Mouse (Mus musculus): Measurements from ENCODE around the gene Vcp. TPM values are rescaled to one million over a fixed set of nuclear protein-coding genes. Genes with fewer than 3 reads are reported as not detected.

Vcp gene
- polyA plus RNA-seq, 1 experiment from 2014 or later: 396 TPM

DNA sequence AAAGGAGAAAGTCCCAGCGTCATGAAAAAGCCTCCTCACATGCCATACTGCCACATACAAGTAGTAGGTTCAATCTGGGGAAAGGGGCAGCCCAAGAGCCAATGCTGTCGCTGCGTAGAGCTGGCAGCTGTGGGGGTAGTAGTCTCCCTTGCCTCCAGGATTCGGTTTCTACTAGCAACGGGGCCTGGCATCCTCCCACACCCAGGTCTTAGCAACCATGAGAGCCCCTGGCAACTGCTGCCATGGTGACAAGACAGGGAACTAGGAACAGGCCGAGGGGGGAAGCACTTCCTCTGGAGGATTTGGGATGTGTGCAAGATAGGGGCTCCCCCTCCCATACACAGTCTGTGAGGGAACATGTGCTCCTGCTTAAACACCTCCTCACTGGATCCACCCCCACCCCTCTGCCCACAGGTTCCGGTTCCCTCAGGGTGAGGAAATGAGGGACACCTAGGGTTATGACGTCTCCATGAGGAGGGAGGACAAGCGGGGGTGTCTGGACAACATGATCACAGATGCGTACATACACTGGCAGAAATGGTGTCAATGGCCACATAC lies 53.5 kb downstream of the Vcp start:
- DNase-seq (ENCODE audit: low spot score): no peak

DNA sequence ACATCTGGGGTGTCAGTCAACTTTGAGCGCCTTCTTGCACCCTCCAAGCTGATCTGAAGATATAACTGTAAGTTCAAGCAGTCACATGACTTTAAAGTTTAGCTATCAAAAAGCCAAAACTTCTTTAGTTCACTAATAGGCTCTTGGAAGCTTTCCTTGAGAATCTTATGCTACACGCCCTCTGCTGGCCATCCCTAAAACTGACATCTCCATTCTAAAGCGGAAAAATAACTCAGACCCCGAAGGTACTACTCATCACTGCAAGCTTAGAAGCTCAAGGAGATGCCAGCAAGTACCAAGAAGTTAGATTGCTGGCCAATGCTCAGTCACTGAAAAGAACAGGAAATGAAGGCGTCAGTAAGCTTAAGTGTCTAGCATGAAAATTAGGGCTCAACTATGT lies 54.4 kb downstream of the Vcp start:
- DNase-seq (ENCODE audit: low spot score): peak; percentile 45

DNA sequence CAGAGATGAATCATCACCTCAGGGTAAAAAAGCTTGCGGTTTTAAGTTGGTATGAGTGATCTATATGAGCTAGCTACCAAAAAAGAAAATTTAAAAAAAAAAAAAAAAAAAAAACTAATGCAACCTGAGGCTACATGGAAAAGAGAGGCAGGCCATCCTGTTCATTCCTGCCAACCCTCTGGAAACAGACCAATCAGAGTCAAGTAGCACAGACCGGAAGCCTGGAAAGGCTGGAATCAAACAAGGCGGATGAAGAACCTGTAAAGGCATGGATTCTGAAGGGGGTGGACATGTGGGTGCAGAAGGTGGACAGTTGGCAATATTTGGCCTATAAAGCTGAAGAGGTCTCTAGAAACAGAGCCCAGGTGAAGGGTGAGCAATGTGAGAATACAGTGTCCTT lies 54.9 kb downstream of the Vcp start:
- DNase-seq (ENCODE audit: low spot score): no peak

DNA sequence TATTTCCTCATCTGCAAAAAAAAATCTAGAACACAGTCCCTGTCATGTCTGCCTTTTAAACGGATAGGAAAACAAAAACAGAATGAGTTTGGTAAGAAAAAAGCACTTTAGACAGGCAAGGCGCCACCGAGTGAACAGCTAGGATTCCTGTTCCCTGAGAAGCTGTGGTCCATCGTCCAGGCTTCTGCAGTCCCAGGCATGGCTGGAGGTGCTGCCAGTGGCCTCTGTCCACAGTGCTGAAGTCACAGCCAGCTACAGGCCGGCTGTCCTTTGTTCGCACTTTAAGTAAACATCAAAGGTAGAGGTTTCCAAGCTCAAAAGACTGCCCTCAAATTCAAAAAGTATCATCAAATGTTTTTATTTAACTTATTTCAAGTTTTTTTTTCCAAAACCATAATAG lies 55.3 kb downstream of the Vcp start:
- DNase-seq (ENCODE audit: low spot score): no peak

DNA sequence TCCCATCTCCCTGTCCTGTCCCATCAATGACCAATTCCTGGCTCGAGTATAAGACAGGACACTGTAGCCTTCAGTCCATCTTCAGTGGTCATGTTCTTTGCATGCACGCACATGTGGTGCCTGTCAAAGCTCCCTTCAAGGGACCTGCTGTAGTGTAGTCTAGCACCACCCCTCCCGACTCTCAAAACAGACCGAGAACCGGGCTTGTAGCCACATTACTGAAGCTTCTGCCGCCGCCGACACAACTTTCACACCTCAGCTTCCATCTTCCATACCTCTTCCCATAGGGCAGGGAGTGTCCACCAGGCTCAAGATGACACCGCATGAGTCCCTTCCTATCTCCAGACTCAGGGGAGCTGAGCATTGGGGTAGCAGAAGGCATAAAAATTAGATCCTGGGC lies 56.1 kb downstream of the Vcp start:
- DNase-seq (ENCODE audit: low spot score): no peak

DNA sequence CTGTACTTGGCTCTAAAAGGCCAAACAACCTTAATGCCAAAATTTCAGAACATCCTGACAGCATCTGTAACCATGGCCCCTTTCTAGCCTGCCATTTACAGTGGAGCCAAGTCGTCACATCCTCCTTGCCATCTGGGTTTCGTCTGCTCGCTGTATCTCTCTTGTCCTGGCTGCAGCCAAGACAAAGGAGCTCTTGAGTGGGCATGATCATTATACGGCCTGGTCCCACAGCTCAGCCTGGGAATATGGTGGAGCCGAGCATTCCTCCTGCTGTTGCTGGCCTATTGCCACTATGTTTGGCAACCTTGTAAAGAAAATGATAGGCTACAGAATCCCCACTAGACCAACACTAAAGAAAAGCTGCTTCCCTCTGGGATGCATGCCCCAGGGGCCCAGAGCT lies 57.0 kb downstream of the Vcp start:
- DNase-seq (ENCODE audit: low spot score): no peak

DNA sequence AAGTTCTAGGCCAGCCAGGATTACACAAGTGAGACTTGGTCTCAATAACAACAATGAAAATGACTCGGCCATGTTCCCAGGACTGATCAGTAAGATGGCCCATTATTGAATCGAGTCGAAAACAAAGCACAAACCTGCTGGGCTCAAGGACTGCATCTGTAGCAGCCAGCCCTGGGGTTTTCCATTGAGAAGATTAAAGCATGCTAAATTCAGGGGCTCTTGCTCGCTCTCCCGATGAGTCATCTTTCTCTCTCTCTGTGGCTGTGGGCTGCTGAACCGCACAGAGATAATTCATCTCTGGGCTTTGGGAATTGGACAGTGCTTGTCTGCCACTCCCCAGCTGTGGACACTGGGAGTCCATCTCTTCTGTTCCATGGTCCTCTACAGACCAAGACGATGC lies 58.9 kb downstream of the Vcp start:
- DNase-seq (ENCODE audit: low spot score): no peak

DNA sequence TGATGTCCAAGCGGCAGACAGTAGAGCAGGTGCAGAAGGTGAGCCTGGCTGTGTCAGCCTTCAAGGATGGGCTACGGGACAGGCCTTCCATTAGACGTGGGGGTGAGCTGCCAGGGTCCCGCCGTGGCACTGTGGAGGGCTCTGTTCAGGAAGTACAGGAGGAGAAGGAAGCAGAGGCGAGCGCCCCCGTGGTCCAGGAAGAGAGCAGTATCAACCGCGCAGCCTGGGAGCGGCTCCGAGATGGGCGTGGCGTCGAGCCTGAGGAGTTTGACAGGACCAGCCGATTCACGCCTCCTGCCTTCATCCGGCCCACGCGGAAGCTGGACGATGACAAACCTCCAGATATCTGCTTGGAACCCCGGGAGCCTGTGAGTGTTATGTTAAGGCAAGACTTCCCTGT lies 66.7 kb downstream of the Vcp start:
- DNase-seq (ENCODE audit: low spot score): no peak

DNA sequence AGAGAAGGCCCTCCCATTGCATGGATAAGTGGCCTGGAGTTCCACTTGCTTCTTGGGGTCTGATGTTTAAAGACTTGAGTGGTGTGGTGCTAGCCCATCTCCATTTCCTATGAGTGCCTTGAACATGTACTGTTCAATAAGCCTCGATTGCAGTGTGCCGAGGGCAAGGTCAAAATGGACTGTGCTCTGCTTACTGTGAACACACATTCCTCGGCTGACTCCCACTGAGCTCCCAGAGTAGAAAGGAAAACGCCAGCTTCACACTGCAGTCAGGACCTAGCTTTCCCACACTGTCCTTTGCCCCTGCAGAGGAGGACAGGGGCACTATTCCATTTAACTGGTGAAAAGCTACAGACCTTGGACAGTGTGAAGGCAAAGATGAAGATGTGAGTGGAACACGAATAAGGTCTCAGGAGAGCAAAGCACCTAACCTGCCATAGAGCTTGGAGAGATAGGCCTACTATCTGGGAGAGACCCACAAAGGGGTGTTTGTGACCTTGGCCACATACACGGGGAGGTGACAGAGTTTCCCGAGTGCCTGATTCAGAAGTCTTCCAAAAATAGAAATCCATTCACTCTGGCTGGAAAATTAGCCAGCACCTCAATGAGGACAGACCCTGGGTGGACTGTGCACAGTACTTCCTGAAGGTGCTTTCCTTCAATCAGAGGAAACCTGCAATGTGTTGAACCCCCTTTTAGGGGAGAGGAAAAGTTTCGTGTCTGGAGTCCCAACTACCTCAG lies 67.9 kb downstream of the Vcp start:
- DNase-seq (ENCODE audit: low spot score): no peak

Other genes starting within 250 kb of the Vcp start
- 16.2 and 22.5 TPM in 2 replicates for gene Ccl19, start 243.9 kb downstream of the Vcp start, polyA plus RNA-seq (2015; fragmentation: Nextera tagmentation; extraction: Ambion mirVana)
- 410 and 451 TPM in 2 replicates for gene Ccl21a, start 226.5 kb downstream of the Vcp start, polyA plus RNA-seq (2015; fragmentation: Nextera tagmentation; extraction: Ambion mirVana)
- gene Fam205a1, start 146.6 kb downstream of the Vcp start, polyA plus RNA-seq (2015; fragmentation: Nextera tagmentation; extraction: Ambion mirVana): not detected in 2 replicates
- 0.04 and 0.10 TPM in 2 replicates for gene Gm12394, start 143.7 kb downstream of the Vcp start, polyA plus RNA-seq (2015; fragmentation: Nextera tagmentation; extraction: Ambion mirVana)
- gene Fam205c, start 126.3 kb downstream of the Vcp start, polyA plus RNA-seq (2015; fragmentation: Nextera tagmentation; extraction: Ambion mirVana): 0.14 TPM in 1 of 2 replicates, not detected in the other
- 0.12 and 0.39 TPM in 2 replicates for gene Phf24, start 83.8 kb downstream of the Vcp start, polyA plus RNA-seq (2015; fragmentation: Nextera tagmentation; extraction: Ambion mirVana)
- 2.8 and 3.3 TPM in 2 replicates for gene Dnajb5, start 50.7 kb downstream of the Vcp start, polyA plus RNA-seq (2015; fragmentation: Nextera tagmentation; extraction: Ambion mirVana)
- 0.38 and 0.40 TPM in 2 replicates for gene 1700022I11Rik, start 30.9 kb downstream of the Vcp start, polyA plus RNA-seq (2015; fragmentation: Nextera tagmentation; extraction: Ambion mirVana)
- gene Fancg, start 10.0 kb upstream of the Vcp start, polyA plus RNA-seq (2015; fragmentation: Nextera tagmentation; extraction: Ambion mirVana): 20.1 and 23.9 TPM in 2 replicates
- gene Pigo, start 25.3 kb upstream of the Vcp start, polyA plus RNA-seq (2015; fragmentation: Nextera tagmentation; extraction: Ambion mirVana): 17.0 and 18.3 TPM in 2 replicates
- 207 and 226 TPM in 2 replicates for gene Stoml2, start 31.2 kb upstream of the Vcp start, polyA plus RNA-seq (2015; fragmentation: Nextera tagmentation; extraction: Ambion mirVana)
- gene Fam214b, start 45.7 kb upstream of the Vcp start, polyA plus RNA-seq (2015; fragmentation: Nextera tagmentation; extraction: Ambion mirVana): 2.4 and 3.0 TPM in 2 replicates
- 0.15 and 0.29 TPM in 2 replicates for gene Unc13b, start 58.4 kb upstream of the Vcp start, polyA plus RNA-seq (2015; fragmentation: Nextera tagmentation; extraction: Ambion mirVana)